Mouse (Mus musculus): ENCODE results near the gene Ncoa3. TPM values are rescaled to one million over a fixed set of nuclear protein-coding genes. Genes with fewer than 3 reads are reported as not detected.

Gene Ncoa3
- polyA plus RNA-seq, 2 experiments: 3.3 to 4.4 TPM

GRCm38 (mm10) chr2:166003004-166003403 is 10.6 kb downstream of the Ncoa3 start:
- TF ChIP-seq EP300 (IDR thresholded peaks at IDR 0.05; ENCODE audit: low read depth): no peak
- no peak for TF ChIP-seq CTCF (IDR thresholded peaks at IDR 0.05; ENCODE audit: low read depth)
- H3K4me3 ChIP-seq (ENCODE audit: insufficient read depth in 1 of 2, low read depth in 2 of 2, low read length in 2 of 2): no peak overlapping the region
- H3K27me3 ChIP-seq (ENCODE audit: control insufficient read depth, insufficient read depth, low read length): no peaks in the 10 kb centered on the region
- ATAC-seq (ENCODE audit: insufficient read depth) (no peak), DNase-seq (ENCODE audit: low read depth in 3 of 3, low spot score in 3 of 3) (no peak)
- no peak overlapping the region for H3K27ac ChIP-seq
- no peak overlapping the region for H3K4me2 ChIP-seq (ENCODE audit: low read depth)
- no peaks in the 10 kb centered on the region for H3K9me3 ChIP-seq (ENCODE audit: control insufficient read depth, low read length)
- H3K4me1 ChIP-seq (replicated peaks; ENCODE audit: control insufficient read depth in 2 of 2, insufficient read depth in 2 of 2, low read length in 1 of 2): peaks cover 0 to 11% of the 10 kb centered on the region in 2 experiments; a peak in 2 of 4 replicates
- no peak overlapping the region for H3K9ac ChIP-seq (replicated peaks)
- WGBS (ENCODE audit: insufficient replicate concordance): 41% methylated on average over 1 of the region's 1 CpGs
- H3K36me3 ChIP-seq (replicated peaks; ENCODE audit: control insufficient read depth, insufficient read depth, low read depth): no peaks in the 10 kb centered on the region

- TF ChIP-seq CTCF (IDR thresholded peaks at IDR 0.05; ENCODE audit: low read depth) (no peak), EP300 (IDR thresholded peaks at IDR 0.05; ENCODE audit: low read depth) (no peak)
- H3K4me2 ChIP-seq (ENCODE audit: low read depth): no peak overlapping the region
- H3K36me3 ChIP-seq (replicated peaks; ENCODE audit: control insufficient read depth, insufficient read depth, low read depth): no peaks in the 10 kb centered on the region
- no peaks in the 10 kb centered on the region for H3K27me3 ChIP-seq (ENCODE audit: control insufficient read depth, insufficient read depth, low read length)
- no peak overlapping the region for H3K4me3 ChIP-seq (ENCODE audit: insufficient read depth in 1 of 2, low read depth in 2 of 2, low read length in 2 of 2)
- ATAC-seq (ENCODE audit: insufficient read depth) (no peak), DNase-seq (ENCODE audit: low read depth in 3 of 3, low spot score in 3 of 3) (no peak)
- H3K9me3 ChIP-seq (ENCODE audit: control insufficient read depth, low read length): no peaks in the 10 kb centered on the region
- WGBS (ENCODE audit: insufficient replicate concordance): 66% methylated on average over 6 of the region's 6 CpGs
- no peak overlapping the region for H3K9ac ChIP-seq (replicated peaks)
- peaks cover 2 to 17% of the 10 kb centered on the region in 2 experiments for H3K4me1 ChIP-seq (replicated peaks; ENCODE audit: control insufficient read depth in 2 of 2, insufficient read depth in 2 of 2, low read length in 1 of 2)
- no peak overlapping the region for H3K27ac ChIP-seq
Measured at GRCm38 (mm10) chr2:166007046-166007445, 14.6 kb downstream of the Ncoa3 start.

- no peak overlapping the region for H3K4me2 ChIP-seq (ENCODE audit: low read depth)
- H3K9me3 ChIP-seq (ENCODE audit: control insufficient read depth, low read length): no peaks in the 10 kb centered on the region
- ATAC-seq (ENCODE audit: insufficient read depth) (no peak), DNase-seq (ENCODE audit: low read depth in 3 of 3, low spot score in 3 of 3) (no peak)
- H3K27me3 ChIP-seq (ENCODE audit: control insufficient read depth, insufficient read depth, low read length): no peaks in the 10 kb centered on the region
- 56% methylated on average over 8 of the region's 8 CpGs for WGBS (ENCODE audit: insufficient replicate concordance)
- no peak overlapping the region for H3K9ac ChIP-seq (replicated peaks)
- no peak overlapping the region for H3K27ac ChIP-seq
- H3K4me1 ChIP-seq (replicated peaks; ENCODE audit: control insufficient read depth in 2 of 2, insufficient read depth in 2 of 2, low read length in 1 of 2): peaks cover 4 to 18% of the 10 kb centered on the region in 2 experiments
- no peak overlapping the region for H3K4me3 ChIP-seq (ENCODE audit: insufficient read depth in 1 of 2, low read depth in 2 of 2, low read length in 2 of 2)
- no peaks in the 10 kb centered on the region for H3K36me3 ChIP-seq (replicated peaks; ENCODE audit: control insufficient read depth, insufficient read depth, low read depth)
- no peak for TF ChIP-seq CTCF (IDR thresholded peaks at IDR 0.05; ENCODE audit: low read depth)
Measured at GRCm38 (mm10) chr2:166008558-166009392, 16.3 kb downstream of the Ncoa3 start.

- no peak for ATAC-seq (ENCODE audit: insufficient read depth)
- Histone ChIP-seq H3K9ac (replicated peaks) (no peak overlapping the region), H3K36me3 (replicated peaks; ENCODE audit: control insufficient read depth, insufficient read depth, low read depth) (no peaks in the 10 kb centered on the region), H3K4me3 (ENCODE audit: insufficient read depth in 1 of 2, low read depth in 2 of 2, low read length in 2 of 2) (no peak overlapping the region), H3K27ac (no peak overlapping the region), H3K9me3 (ENCODE audit: control insufficient read depth, low read length) (no peaks in the 10 kb centered on the region), H3K4me2 (ENCODE audit: low read depth) (no peak overlapping the region), H3K4me1 (replicated peaks; ENCODE audit: control insufficient read depth in 2 of 2, insufficient read depth in 2 of 2, low read length in 1 of 2) (peaks cover 4 to 18% of the 10 kb centered on the region in 2 experiments), H3K27me3 (ENCODE audit: control insufficient read depth, insufficient read depth, low read length) (no peaks in the 10 kb centered on the region)
- 67% methylated on average over 3 of the region's 3 CpGs for WGBS (ENCODE audit: insufficient replicate concordance)
- no peak for DNase-seq (ENCODE audit: low read depth in 3 of 3, low spot score in 3 of 3)
- TF ChIP-seq CTCF (IDR thresholded peaks at IDR 0.05; ENCODE audit: low read depth) (no peak), EP300 (IDR thresholded peaks at IDR 0.05; ENCODE audit: low read depth) (no peak)
Measured at GRCm38 (mm10) chr2:166009393-166009947, 17.0 kb downstream of the Ncoa3 start.

- peaks cover 4 to 18% of the 10 kb centered on the region in 2 experiments for H3K4me1 ChIP-seq (replicated peaks; ENCODE audit: control insufficient read depth in 2 of 2, insufficient read depth in 2 of 2, low read length in 1 of 2)
- no peaks in the 10 kb centered on the region for H3K9me3 ChIP-seq (ENCODE audit: control insufficient read depth, low read length)
- no peak for TF ChIP-seq EP300 (IDR thresholded peaks at IDR 0.05; ENCODE audit: low read depth)
- no peak for TF ChIP-seq CTCF (IDR thresholded peaks at IDR 0.05; ENCODE audit: low read depth)
- H3K9ac ChIP-seq (replicated peaks): no peak overlapping the region
- H3K4me3 ChIP-seq (ENCODE audit: insufficient read depth in 1 of 2, low read depth in 2 of 2, low read length in 2 of 2): no peak overlapping the region
- no peak overlapping the region for H3K27ac ChIP-seq
- no peaks in the 10 kb centered on the region for H3K36me3 ChIP-seq (replicated peaks; ENCODE audit: control insufficient read depth, insufficient read depth, low read depth)
- DNase-seq (ENCODE audit: low read depth in 3 of 3, low spot score in 3 of 3): no peak
- H3K27me3 ChIP-seq (ENCODE audit: control insufficient read depth, insufficient read depth, low read length): no peaks in the 10 kb centered on the region
- ATAC-seq (ENCODE audit: insufficient read depth): no peak
- H3K4me2 ChIP-seq (ENCODE audit: low read depth): no peak overlapping the region
- WGBS (ENCODE audit: insufficient replicate concordance): 76% methylated on average over 12 of the region's 12 CpGs
Measured at GRCm38 (mm10) chr2:166010321-166010720, 17.9 kb downstream of the Ncoa3 start.

Data from liver, embryonic 14.5 days (tissue).